Mouse (Mus musculus): ENCODE measurements around the gene Spin1.

Spin1 gene

GRCm38 (mm10) chr13:51136315-51136714, 35.6 kb downstream of the Spin1 start:
- no peak for DNase-seq (ENCODE audit: low spot score)

GRCm38 (mm10) chr13:51136996-51137701, 36.5 kb downstream of the Spin1 start:
- DNase-seq (ENCODE audit: low spot score), result no peak

GRCm38 (mm10) chr13:51137702-51138031, 37.0 kb downstream of the Spin1 start:
- no peak for DNase-seq (ENCODE audit: low spot score)

GRCm38 (mm10) chr13:51147106-51147505, 46.4 kb downstream of the Spin1 start:
- DNase-seq (ENCODE audit: low spot score), result no peak

GRCm38 (mm10) chr13:51152966-51153669, 52.4 kb downstream of the Spin1 start:
- DNase-seq (ENCODE audit: low spot score), result no peak

- DNase-seq (ENCODE audit: low spot score), result no peak
Observed at GRCm38 (mm10) chr13:51153670-51154030, 53.0 kb downstream of the Spin1 start.

GRCm38 (mm10) chr13:51155178-51156013, 54.7 kb downstream of the Spin1 start:
- DNase-seq (ENCODE audit: low spot score), result no peak

- no peak for DNase-seq (ENCODE audit: low spot score)
Observed at GRCm38 (mm10) chr13:51156014-51156386, 55.3 kb downstream of the Spin1 start.

GRCm38 (mm10) chr13:51157291-51157690, 56.6 kb downstream of the Spin1 start:
- DNase-seq (ENCODE audit: low spot score), result no peak

GRCm38 (mm10) chr13:51161672-51162071, 61.0 kb downstream of the Spin1 start:
- DNase-seq (ENCODE audit: low spot score), result no peak

GRCm38 (mm10) chr13:51162246-51162645, 61.6 kb downstream of the Spin1 start:
- DNase-seq (ENCODE audit: low spot score), result no peak

GRCm38 (mm10) chr13:51166711-51167110, 66.0 kb downstream of the Spin1 start:
- DNase-seq (ENCODE audit: low spot score), result no peak

GRCm38 (mm10) chr13:51170215-51170614, 69.5 kb downstream of the Spin1 start:
- no peak for DNase-seq (ENCODE audit: low spot score)

- no peak for DNase-seq (ENCODE audit: low spot score)
Observed at GRCm38 (mm10) chr13:51170691-51171680, 70.3 kb downstream of the Spin1 start, which contains the start of gene Nxnl2. Gene Nxnl2 (plus strand): TSS chr13:51171022.

GRCm38 (mm10) chr13:51172601-51173000, 71.9 kb downstream of the Spin1 start:
- no peak for DNase-seq (ENCODE audit: low spot score)

- no peak for DNase-seq (ENCODE audit: low spot score)
Observed at GRCm38 (mm10) chr13:51178932-51179331, 78.3 kb downstream of the Spin1 start.

- DNase-seq (ENCODE audit: low spot score), result no peak
Observed at GRCm38 (mm10) chr13:51179362-51179761, 78.7 kb downstream of the Spin1 start.

- DNase-seq (ENCODE audit: low spot score), result no peak
Observed at GRCm38 (mm10) chr13:51182236-51182635, 81.6 kb downstream of the Spin1 start.

- DNase-seq (ENCODE audit: low spot score), result no peak
Observed at GRCm38 (mm10) chr13:51184896-51185295, 84.2 kb downstream of the Spin1 start.

GRCm38 (mm10) chr13:51190336-51190735, 89.7 kb downstream of the Spin1 start:
- no peak for DNase-seq (ENCODE audit: low spot score)

GRCm38 (mm10) chr13:51191416-51192140, 90.9 kb downstream of the Spin1 start:
- DNase-seq (ENCODE audit: low spot score), result no peak
